Mouse (Mus musculus): ENCODE measurements around the gene Anxa11.
"Not testable (repeated sequence)": the region's sequence is repeated elsewhere in the genome, so short reads cannot be mapped to it uniquely, and the experiment has no call there.

Anxa11 gene

DNA sequence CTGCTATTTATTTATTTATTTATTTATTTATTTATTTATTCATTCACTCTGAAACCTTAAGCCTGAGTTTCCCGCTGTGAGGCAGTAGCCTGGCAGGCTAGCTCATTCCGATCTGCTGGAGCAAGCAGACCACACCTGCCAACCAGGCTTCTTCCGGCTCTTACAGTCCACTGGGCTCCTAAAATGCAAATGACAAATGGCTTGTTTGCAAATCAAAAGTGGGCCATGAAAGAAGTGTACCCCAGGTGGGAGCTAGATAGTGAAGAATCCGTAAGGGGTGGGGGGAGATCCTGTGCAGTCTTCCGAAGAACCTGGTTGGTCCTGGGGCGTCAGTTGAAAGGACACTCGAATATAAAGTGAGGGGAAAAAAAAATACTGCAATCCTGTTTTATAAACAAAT, 995 bp upstream of the Anxa11 start:
- in situ Hi-C loops (cut with MboI; ENCODE audit: low sequenced_read_pairs) = no loop called here

DNA sequence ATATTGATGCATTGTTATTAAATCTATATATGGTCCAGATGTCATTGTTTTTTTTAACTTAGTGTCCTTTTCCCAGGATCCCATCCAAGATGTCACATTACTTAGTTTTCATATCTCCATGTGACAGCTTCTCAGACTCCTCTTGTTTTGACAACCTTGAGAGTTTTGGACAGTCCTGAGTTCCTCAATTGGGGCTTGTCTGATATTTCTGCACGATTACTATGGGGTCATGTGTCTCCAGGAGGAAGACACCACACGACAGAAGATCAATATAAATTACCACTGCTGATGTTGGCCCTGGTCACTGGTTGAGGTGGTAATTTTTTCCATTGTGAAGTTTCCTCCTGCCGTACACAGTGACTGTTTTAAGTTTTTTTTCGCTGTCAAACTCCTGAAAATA, 377 bp upstream of the Anxa11 start:
- in situ Hi-C loops (cut with MboI; ENCODE audit: low sequenced_read_pairs) = no loop called here

DNA sequence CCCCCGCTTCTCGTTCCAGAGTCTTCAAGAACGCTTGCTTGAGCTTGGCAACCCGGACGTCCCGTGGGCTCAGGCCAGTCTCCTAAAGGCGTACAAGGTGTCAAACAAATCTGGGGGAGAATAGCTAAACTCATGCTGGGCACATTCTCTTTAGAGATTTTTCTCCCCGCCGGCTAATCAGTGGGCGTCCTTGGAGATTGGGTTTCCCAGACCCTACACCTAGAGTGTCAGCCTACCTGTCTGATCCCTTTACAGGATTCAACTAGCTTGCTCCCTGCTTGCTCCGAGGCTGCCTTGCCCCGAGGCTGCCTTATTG, 690 bp downstream of the Anxa11 start:
- in situ Hi-C loops (cut with MboI; ENCODE audit: low sequenced_read_pairs) = no loop called here

DNA sequence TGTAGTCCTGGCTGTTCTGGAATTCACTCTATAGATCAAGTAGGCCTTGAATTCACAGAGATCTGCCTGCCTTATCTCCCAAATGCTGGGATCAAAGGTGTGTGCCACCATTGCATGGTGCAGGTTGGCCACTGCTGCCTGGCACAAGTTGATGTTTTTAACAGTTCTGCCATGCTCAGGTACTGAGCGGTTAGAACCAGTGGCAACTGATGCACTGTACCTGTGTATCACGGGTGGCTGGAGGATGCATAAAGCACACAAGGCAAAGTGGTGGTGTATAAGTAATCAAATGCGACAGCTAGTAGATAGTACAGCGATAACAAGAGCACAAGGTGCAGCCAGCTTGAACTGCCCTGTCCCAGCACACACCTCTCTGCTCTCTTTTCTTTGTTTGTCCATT, 2.4 kb downstream of the Anxa11 start:
- in situ Hi-C loops (cut with MboI; ENCODE audit: low sequenced_read_pairs) = no loop called here

DNA sequence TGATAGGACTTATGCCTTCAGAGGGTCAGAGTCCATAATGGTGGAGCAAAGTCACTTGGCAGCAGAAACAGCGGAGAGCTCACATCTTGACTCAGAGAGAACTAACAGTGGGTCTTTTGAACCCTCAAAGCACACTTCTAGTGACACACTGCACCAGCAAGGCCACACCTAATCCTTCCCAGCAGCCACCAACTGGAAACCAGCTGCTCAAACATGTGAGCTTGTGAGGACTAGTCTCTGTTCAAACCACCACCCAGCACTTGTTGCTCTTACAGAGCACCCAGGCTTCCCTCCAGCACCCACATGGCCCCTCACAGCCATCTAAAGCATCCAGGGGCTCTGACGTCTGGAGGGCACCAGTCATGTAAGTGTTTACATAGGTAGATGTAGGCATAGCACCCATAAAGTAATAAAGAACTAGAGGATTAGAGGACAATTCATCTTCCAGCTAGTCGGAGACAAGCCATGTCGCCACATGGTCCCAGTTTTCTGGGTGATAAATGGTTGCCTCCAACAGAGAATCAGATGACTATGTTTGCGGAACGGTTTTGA, 4.0 kb downstream of the Anxa11 start:
- in situ Hi-C loops (cut with MboI; ENCODE audit: low sequenced_read_pairs) = no loop called here

DNA sequence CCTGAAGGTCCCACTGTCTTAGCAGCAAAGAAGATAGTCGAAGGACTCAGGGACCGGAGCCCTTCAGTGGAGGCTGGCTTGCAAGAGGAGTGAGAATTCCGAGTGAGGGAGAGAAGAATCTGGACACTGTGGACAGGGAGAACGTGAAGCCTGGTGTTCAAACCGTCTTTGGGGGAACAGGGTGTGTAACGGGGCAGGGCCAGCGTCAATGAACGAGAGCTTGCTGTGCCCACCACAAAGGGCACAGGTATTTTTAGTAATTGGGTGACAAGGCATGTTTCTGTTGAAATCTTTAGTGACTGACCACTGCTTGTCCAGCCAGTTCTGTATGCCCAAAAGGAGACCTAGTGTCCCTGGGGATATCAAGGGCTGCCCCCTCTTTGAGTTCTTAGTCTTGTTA, 4.6 kb downstream of the Anxa11 start:
- in situ Hi-C loops (cut with MboI; ENCODE audit: low sequenced_read_pairs) = no loop called here

DNA sequence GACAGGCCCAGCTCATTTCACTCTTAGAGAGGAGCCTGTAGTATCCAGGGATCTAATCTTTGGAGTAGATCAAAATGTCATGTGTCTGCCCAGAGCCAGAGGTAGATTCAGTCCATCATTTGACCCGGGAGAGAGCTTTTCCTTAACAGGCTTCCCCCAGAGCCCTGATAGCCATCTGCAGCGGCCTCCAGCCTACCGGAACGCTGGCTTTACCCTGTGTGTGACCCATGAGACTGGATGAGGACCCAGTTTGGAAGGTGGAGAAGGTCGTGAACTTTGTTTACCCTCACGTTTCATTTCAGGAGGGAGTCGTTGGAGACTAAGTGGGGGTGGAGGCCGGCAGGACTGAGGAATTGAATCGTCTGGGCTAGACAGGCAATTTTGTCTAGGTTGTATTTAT, 5.7 kb downstream of the Anxa11 start:
- in situ Hi-C loops (cut with MboI; ENCODE audit: low sequenced_read_pairs) = no loop called here

DNA sequence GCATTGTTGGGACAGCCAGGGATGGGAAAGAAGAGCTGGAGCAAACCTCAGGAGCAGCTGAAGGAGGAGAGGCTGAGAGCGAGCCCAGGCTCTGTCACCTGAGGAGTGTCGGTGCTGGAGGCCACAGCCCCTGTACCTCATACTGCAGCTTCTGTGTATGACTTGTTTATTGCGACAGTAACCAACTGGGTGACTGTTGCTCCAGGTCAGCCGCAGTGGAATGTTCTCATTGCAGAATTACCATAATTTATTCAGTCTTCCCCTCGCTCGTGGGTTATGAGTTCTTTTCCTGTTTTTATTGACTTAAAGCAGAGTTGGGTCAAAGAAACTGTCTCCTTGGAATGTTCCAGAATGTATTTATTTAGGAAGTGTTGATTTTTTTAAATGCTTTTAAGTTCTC, 6.3 kb downstream of the Anxa11 start:
- in situ Hi-C loops (cut with MboI; ENCODE audit: low sequenced_read_pairs) = no loop called here

DNA sequence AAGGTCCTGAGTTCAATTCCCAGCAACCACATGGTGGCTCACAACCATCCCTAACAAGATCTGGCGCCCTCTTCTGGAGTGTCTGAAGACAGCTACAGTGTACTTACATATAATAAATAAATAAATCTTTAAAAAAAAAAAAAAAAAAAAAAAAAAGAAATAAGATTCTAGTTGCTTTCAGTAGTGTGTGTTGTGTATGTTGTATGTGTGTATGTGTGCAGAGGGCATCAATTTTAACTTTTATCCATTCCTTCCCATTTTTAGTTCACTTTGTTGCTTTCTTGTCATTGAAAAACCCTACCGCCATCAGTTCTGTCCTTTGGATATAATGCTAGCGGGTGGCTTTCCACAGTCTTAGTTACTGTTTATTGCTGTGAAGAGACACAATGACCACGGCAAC, 6.8 kb downstream of the Anxa11 start:
- in situ Hi-C loops (cut with MboI; ENCODE audit: low sequenced_read_pairs) = not testable (repeated sequence)

DNA sequence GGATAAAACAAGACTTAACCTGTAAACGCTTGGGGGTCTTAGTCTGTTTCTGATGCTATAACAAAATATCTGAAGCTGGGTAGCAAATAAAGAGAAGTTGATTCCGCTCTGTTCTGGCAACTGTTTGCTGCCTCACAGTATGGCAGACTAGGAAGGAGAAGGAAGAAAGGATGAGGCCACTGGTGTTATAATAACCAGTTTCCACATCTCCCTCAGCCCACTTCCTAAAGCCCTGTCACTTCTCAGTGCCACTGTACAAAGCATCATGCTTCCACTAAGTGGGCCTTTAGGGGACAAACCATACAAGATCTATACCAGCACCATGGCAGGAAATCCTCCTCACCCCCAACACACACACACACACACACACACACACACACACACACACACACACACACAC, 8.5 kb downstream of the Anxa11 start:
- in situ Hi-C loops (cut with MboI; ENCODE audit: low sequenced_read_pairs) = no loop called here

DNA sequence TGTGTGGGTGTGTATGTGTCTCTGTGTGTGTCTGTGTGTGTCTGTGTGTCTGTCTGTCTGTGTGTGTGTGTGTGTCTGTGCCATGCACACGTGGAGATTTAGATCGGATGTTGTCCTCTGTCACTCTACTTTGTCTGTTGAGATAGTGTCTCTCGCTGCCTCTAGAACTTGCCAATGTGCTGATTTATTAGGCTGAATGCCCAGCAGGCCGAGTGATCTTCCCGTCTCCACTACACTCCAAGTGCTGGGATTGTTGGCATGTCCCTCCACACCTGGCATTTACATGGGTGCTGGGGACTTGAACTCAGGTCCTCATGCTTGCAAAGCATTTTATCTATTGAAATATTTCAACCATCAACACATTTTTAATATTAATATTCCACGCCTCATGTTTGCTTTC, 9.2 kb downstream of the Anxa11 start:
- in situ Hi-C loops (cut with MboI; ENCODE audit: low sequenced_read_pairs) = no loop called here

DNA sequence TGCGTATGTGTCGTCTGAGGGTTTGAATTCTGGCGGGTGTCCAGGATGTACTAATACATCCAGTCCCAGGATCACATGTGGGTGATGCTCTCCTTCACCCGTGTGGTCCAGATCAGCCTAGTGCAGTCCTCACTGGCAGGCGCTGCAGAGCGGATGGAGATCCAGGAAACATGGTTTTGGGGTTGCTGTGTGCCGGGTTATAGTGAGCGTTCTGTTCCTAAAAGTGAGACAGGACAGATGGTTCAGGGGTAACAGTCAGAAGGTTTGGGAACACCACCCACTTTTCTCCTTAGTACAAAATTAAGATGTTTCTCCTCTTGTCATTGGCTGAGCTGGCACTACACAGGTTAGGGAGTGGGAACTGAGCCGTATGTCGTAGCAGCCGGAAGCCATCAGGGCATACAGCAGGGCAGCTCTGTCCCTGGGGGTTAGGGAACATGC, 10.2 kb downstream of the Anxa11 start:
- in situ Hi-C loops (cut with MboI; ENCODE audit: low sequenced_read_pairs) = no loop called here

DNA sequence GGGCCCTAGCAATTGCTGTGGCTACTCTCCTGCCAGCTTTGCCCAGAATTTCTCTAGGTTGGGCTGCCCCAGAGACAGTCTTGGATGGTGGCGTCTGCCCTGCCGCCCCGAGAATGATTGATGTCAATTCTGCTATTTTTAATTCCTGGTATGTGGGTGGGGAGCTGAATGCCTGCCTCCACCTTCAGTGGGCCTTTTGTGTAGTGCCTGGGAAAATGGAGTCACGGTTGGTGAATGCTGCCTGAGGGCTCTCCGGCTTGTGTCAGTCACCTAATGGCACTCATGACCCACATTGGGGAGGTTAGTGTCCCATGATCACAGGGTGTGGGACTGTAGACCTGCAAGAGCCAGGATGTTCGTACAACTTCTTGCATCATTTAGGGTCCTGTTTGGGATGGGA, 11.3 kb downstream of the Anxa11 start:
- in situ Hi-C loops (cut with MboI; ENCODE audit: low sequenced_read_pairs) = no loop called here

DNA sequence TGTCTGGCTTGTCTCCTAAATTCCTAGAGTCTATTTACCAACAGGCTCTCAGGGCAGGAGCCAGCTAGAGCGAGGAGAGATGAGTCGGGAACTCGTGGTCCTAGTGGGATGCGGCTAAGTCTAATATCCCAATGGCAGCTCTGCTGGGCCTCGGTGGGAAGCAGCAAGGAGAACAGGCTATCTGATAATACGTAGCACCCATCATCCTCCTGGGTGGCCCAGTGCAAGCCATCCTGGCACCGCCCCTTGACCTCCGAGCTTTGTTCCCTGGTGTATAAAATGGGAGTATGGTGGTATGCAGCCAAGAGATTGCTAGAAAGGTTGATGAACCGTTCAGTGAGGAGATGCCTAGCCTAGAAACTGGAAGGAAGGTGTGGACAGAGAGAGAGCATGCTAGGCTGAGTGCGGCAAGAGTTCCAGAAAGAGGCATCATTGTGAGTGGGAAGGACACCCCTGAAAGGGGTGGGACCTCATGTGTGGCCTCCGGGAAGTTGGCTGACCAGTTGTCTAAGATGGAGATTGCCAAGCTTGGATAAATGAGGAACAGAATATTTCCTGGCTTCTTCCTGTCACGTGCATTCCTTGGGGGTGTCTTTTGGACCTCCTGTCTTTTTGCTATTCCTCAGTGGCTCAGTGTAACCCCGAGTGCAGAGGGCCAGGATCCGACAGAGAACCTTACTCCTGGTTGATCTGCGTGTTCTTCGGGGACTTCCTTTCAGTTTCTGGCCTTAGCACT, 11.9 kb downstream of the Anxa11 start:
- in situ Hi-C loops (cut with MboI; ENCODE audit: low sequenced_read_pairs) = no loop called here

DNA sequence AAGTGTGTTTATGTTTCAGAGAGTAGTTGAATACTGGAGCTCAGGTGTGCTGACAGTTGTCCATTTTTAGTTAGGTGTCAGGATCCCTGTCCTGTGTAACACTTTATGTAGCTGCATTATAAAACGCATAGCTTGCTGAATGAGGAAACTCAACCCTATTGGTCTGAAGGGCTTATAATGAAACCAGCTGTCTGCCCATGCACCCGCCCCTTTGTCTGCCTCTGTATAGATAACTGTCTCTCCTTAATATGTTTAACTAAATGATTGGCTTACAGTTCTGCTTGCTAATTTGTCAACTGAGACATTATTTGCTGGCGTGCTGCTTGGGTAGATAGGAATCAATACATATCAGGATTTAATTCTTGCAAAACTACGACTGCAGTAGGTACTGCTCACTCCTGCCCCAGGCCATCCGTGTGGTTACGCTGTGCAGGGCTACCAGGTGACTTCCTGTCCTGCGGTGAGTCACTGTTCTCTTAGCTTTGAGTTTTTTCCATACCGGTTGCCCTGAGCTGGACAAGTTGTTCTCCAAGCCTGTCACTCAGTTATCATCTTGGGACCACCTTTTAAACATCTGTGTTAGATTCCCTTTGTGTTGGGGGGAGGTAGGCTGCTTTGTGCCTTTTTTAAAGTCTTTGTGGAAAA, 13.4 kb downstream of the Anxa11 start:
- in situ Hi-C loops (cut with MboI; ENCODE audit: low sequenced_read_pairs) = no loop called here

DNA sequence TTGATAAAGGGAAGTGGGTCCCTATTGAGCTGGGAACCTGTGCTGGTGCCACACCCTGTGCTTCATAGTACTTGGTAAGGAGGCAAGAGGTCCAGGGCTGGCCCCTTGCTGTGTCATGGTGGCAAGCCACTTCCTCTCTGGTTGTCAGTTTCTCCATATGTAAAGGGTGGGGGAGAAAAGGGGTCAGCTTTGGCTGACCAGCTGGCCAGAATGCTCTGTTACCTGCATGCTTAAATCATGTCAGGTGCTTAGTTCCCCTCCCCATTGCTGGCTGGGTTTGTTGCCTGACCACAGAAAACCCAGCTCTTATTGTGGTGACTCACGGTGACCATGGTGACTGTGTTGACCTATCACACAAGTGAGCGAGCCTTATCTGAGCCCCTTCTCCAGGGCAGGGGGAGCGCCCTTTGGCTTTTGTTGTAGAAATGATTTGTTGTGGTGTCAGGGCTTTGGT, 15.2 kb downstream of the Anxa11 start:
- in situ Hi-C loops (cut with MboI; ENCODE audit: low sequenced_read_pairs) = no loop called here

DNA sequence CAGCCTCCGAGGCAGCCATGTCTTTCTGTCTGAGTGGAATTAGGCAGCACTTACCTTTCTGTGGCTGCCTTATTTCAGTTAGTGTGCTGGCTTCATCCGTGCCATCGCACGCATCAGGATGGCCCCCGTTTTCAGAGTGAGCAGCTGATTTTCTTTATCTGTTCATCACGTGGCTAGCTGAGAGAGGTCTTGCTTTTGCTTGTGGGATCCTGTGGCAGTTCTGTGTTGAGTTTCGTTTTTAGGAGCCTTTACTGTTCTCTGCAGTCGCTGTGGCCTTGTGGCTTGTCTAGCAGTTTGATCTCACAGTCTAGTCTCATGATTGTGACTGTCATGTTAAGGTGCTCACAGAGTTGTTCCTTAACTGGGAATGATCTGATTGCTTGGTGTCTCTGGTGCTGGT, 16.0 kb downstream of the Anxa11 start:
- in situ Hi-C loops (cut with MboI; ENCODE audit: low sequenced_read_pairs) = no loop called here

DNA sequence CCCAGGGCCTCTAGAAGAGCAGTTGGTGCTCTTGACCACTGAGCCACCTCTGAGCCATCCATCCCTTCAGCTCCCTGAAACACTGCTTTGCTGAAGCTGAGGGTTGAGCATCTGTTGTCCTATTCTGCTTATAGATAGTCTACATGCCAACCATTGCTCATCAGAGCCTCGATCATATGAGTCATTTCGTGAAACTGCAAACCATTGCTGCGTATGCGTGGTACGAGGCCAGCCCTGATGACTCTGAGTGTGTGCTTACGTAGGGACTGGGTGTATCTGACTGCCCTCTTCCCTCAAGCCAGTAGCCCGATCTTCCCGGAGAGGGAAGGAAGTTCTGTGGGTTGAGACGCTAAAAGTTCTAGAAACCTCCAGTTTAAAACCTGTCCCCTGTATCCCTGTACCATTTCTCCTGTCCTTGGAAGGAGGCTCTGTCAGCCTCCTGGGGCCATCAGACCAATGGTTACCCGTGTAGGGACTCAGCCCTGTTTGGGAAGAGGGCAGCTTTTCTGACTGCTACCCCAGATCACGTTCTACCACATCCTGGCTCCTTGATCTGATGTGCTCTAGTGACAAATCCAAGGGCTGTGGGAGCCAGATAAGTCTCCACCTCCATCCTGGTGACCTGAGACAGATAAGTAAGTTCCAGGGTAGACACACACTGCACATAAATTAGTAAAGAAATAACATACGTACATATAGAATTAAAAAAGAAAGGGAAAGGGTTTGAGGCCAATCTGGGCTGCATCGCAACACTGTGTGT, 20.0 kb downstream of the Anxa11 start:
- in situ Hi-C loops (cut with MboI; ENCODE audit: low sequenced_read_pairs) = no loop called here

DNA sequence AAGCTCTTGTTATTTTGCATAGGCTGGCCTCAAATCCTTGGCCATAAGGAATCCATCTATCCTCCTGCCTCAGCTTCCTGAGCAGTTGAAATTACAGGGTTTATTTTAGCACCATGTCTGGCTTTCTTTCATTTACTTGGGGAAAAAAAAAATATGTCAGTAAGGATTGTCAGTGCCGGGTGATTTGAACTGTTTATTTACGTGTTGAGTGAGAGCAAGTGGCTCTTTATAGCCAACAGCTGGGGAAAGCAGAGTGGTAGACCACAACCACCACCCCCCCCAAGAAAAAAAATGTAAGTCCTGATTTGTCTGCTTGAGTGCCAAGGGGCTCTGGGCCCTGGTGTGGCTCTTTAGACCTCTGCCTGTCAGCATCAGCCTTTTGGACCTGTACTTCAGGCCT, 21.8 kb downstream of the Anxa11 start:
- in situ Hi-C loops (cut with MboI; ENCODE audit: low sequenced_read_pairs) = no loop called here

DNA sequence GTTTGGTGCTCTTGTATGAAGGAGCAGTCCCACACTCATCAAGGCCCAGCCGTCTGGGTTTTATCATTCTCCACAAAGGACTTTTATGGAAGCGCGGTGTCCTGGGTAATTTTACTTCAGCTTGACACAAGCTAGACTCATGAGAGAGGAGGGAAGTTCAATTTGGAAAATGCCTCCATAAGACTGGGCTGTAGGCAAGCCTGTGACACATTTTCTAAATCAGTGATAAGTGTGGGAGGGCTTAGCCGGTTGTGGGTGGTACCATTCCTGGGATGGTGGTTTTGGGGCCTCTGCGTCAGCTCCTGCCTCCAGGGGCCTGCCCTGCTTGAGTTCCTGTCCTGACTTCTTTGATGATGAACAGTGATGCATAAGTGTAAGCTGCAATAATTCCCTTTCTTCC, 23.3 kb downstream of the Anxa11 start:
- in situ Hi-C loops (cut with MboI; ENCODE audit: low sequenced_read_pairs) = no loop called here

DNA sequence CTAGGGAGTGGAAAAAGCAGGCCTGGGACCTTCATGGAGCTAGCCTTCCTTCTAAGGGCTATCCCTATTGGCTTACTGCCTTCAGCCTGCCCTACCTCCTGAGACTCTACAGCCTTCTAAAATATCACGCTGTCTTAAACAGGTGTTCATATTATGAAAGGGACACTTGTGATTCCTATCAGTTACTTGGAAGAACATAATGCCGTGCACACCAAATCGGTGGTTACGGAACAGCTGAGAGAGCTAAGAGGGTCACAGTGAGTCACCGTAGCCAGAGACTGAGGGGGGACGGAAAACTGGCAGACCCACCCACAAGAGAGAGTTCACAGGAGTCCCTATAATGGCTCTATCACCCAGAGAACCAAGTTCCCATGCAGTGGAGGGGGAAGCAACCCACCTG, 24.4 kb downstream of the Anxa11 start:
- in situ Hi-C loops (cut with MboI; ENCODE audit: low sequenced_read_pairs) = no loop called here

DNA sequence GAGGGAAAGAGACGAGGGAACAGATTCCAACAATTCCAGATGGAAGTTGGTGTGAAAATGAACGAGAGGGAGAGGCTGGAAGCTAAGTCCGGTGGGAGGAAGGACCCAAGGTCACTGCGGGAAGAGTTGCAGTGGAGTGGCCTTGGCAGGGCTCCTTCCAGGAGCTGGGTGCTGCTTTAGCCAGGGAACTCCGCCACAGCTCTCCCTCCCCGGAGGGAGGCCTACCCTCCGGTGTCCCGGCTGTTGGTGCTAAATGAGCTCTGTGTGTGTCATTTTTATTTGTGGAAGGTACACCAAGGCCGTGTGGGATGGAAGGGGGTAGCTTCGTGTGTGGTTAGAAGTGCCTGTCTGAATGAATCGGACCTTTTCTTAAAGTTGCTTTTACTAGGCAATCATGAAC, 24.9 kb downstream of the Anxa11 start:
- in situ Hi-C loops (cut with MboI; ENCODE audit: low sequenced_read_pairs) = no loop called here
